Mouse (Mus musculus): ENCODE data around the gene Sh3bp1. TPM values are rescaled to one million over a fixed set of nuclear protein-coding genes. Genes with fewer than 3 reads are reported as not detected.

Gene Sh3bp1
- total and polyA plus RNA-seq, 2 experiments from 2014 or later: 6.4 to 9.8 TPM

DNA sequence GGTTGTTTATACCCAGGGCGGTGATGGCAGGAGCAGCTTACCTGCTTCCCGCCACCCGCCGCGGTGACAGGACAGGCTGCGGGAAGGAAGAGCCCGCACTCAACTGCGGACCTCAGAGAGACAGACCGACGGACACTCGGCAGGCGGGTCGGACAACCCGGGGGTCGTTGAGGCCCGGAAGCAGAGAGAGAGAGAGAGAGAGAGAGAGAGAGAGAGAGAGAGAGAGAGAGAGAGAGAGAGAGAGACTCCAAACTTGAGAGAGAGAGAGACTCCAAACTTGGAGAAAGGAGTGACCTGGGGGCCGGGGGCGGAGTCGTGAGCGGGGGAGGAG lies 194 bp upstream of the Sh3bp1 start, which contains the start of gene Gm49510:
Gene Gm49510, plus strand, starts transcription at position 259 of the 331 bp plus-strand sequence.
- H3K9me3 ChIP-seq (replicated peaks; ENCODE audit: control insufficient read depth, low read length): no peaks in the 10 kb centered on the region
- H3K36me3 ChIP-seq (replicated peaks; ENCODE audit: control insufficient read depth, insufficient read depth, low read length): 0 out of 2 replicates have a peak, but pooled peaks cover 5% of the 10 kb centered on the region
- peak within 1 kb of the TSS; percentile 78 for H3K9ac ChIP-seq (replicated peaks; ENCODE audit: low read depth, low read length)
- DNase-seq (ENCODE audit: low spot score) (no peak), ATAC-seq (ENCODE audit: insufficient read depth, low read depth) (no peak)
- under 1% methylated on average over 11 of the region's 20 CpGs for WGBS
- peak within 1 kb of the TSS; percentile 74 for H3K4me3 ChIP-seq (ENCODE audit: low read depth, low read length)
- H3K4me2 ChIP-seq (ENCODE audit: low read depth, low read length): peak within 1 kb of the TSS; percentile 95
- H3K4me1 ChIP-seq (ENCODE audit: control insufficient read depth, insufficient read depth): peaks cover 25% of the 10 kb centered on the region
- TF ChIP-seq EP300 (IDR thresholded peaks at IDR 0.05; ENCODE audit: low read depth): no peak
- no peak for TF ChIP-seq CTCF (IDR thresholded peaks at IDR 0.05; ENCODE audit: low read depth)
- no peaks in the 10 kb centered on the region for H3K27me3 ChIP-seq (ENCODE audit: control insufficient read depth, insufficient read depth, low read length)
- H3K27ac ChIP-seq (ENCODE audit: low read depth): peak within 1 kb of the TSS; percentile 73

GRCm38 (mm10) chr15:78900585-78901421 lies 1.2 kb downstream of the Sh3bp1 start:
- Histone ChIP-seq H3K9ac (replicated peaks; ENCODE audit: low read depth, low read length) (peak overlapping the region; percentile 78), H3K4me1 (ENCODE audit: control insufficient read depth, insufficient read depth) (peaks cover 23% of the 10 kb centered on the region), H3K36me3 (replicated peaks; ENCODE audit: control insufficient read depth, insufficient read depth, low read length) (peaks cover 15% of the 10 kb centered on the region; the same call in 1 of the 2 replicates), H3K9me3 (replicated peaks; ENCODE audit: control insufficient read depth, low read length) (no peaks in the 10 kb centered on the region), H3K27me3 (ENCODE audit: control insufficient read depth, insufficient read depth, low read length) (no peaks in the 10 kb centered on the region), H3K4me3 (ENCODE audit: low read depth, low read length) (peak overlapping the region; percentile 74), H3K4me2 (ENCODE audit: low read depth, low read length) (peak overlapping the region; percentile 95), H3K27ac (ENCODE audit: low read depth) (peak overlapping the region; percentile 73)
- WGBS: 23% methylated on average over 18 of the region's 18 CpGs
- DNase-seq (ENCODE audit: low spot score): peak; percentile 12
- TF ChIP-seq CTCF (IDR thresholded peaks at IDR 0.05; ENCODE audit: low read depth) (no peak), EP300 (IDR thresholded peaks at IDR 0.05; ENCODE audit: low read depth) (no peak)
- no peak for ATAC-seq (ENCODE audit: insufficient read depth, low read depth)

GRCm38 (mm10) chr15:78901422-78901789 lies 1.8 kb downstream of the Sh3bp1 start:
- Histone ChIP-seq H3K9ac (replicated peaks; ENCODE audit: low read depth, low read length) (no peak overlapping the region), H3K27ac (ENCODE audit: low read depth) (no peak overlapping the region), H3K4me2 (ENCODE audit: low read depth, low read length) (peak overlapping the region; percentile 95), H3K4me3 (ENCODE audit: low read depth, low read length) (no peak overlapping the region), H3K9me3 (replicated peaks; ENCODE audit: control insufficient read depth, low read length) (no peaks in the 10 kb centered on the region), H3K4me1 (ENCODE audit: control insufficient read depth, insufficient read depth) (peaks cover 23% of the 10 kb centered on the region), H3K27me3 (ENCODE audit: control insufficient read depth, insufficient read depth, low read length) (no peaks in the 10 kb centered on the region), H3K36me3 (replicated peaks; ENCODE audit: control insufficient read depth, insufficient read depth, low read length) (peaks cover 20% of the 10 kb centered on the region)
- no peak for ATAC-seq (ENCODE audit: insufficient read depth, low read depth)
- DNase-seq (ENCODE audit: low spot score): no peak
- TF ChIP-seq EP300 (IDR thresholded peaks at IDR 0.05; ENCODE audit: low read depth) (no peak), CTCF (IDR thresholded peaks at IDR 0.05; ENCODE audit: low read depth) (no peak)
- 63% methylated on average over 8 of the region's 8 CpGs for WGBS

GRCm38 (mm10) chr15:78903243-78903642 lies 3.7 kb downstream of the Sh3bp1 start:
- Histone ChIP-seq H3K9me3 (replicated peaks; ENCODE audit: control insufficient read depth, low read length) (no peaks in the 10 kb centered on the region), H3K27me3 (ENCODE audit: control insufficient read depth, insufficient read depth, low read length) (no peaks in the 10 kb centered on the region), H3K27ac (ENCODE audit: low read depth) (no peak overlapping the region), H3K36me3 (replicated peaks; ENCODE audit: control insufficient read depth, insufficient read depth, low read length) (peaks cover 38% of the 10 kb centered on the region), H3K4me1 (ENCODE audit: control insufficient read depth, insufficient read depth) (peaks cover 23% of the 10 kb centered on the region), H3K4me3 (ENCODE audit: low read depth, low read length) (no peak overlapping the region), H3K4me2 (ENCODE audit: low read depth, low read length) (no peak overlapping the region), H3K9ac (replicated peaks; ENCODE audit: low read depth, low read length) (no peak overlapping the region)
- ATAC-seq (ENCODE audit: insufficient read depth, low read depth) (peak; percentile 12; the same call in 1 of the 2 replicates), DNase-seq (ENCODE audit: low spot score) (peak; percentile 63)
- TF ChIP-seq EP300 (IDR thresholded peaks at IDR 0.05; ENCODE audit: low read depth) (no peak), CTCF (IDR thresholded peaks at IDR 0.05; ENCODE audit: low read depth) (peak; percentile 88)
- 3% methylated on average over 2 of the region's 2 CpGs for WGBS

DNA sequence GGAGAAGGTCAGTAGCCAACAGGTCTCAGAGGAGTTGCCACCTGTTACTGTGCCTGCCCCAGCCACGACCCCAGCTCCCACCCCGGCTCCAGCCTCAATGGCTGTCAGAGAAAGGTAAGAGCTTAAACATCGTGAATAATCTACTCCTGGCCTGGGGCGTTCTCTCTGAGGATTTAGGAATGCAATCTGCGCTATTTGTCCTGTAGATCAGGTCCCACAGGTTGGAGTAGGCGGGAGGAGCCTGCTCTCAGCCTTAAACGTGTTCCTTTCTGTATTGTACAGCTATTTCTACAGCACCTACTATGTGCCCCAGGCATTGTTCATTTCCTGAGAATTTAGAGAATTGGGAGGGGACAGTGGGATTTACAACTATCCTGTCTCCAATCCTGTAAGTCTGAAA lies 8.8 kb downstream of the Sh3bp1 start:
- Histone ChIP-seq H3K4me2 (ENCODE audit: low read depth, low read length) (no peak overlapping the region), H3K36me3 (replicated peaks; ENCODE audit: control insufficient read depth, insufficient read depth, low read length) (peaks cover 69% of the 10 kb centered on the region), H3K9ac (replicated peaks; ENCODE audit: low read depth, low read length) (0 out of 2 replicates have a peak overlapping the region, but pooled peaks have one; percentile 16), H3K4me1 (ENCODE audit: control insufficient read depth, insufficient read depth) (no peaks in the 10 kb centered on the region), H3K9me3 (replicated peaks; ENCODE audit: control insufficient read depth, low read length) (no peaks in the 10 kb centered on the region), H3K27me3 (ENCODE audit: control insufficient read depth, insufficient read depth, low read length) (no peaks in the 10 kb centered on the region), H3K4me3 (ENCODE audit: low read depth, low read length) (no peak overlapping the region), H3K27ac (ENCODE audit: low read depth) (no peak overlapping the region)
- DNase-seq (ENCODE audit: low spot score) (no peak), ATAC-seq (ENCODE audit: insufficient read depth, low read depth) (no peak)
- WGBS: 79% methylated on average over 7 of the region's 7 CpGs
- TF ChIP-seq CTCF (IDR thresholded peaks at IDR 0.05; ENCODE audit: low read depth) (no peak), EP300 (IDR thresholded peaks at IDR 0.05; ENCODE audit: low read depth) (no peak)

Data from heart, postnatal 0 days (tissue).